Mouse (Mus musculus) lung, postnatal 36 days (tissue): ENCODE results near the gene Zbtb8a.
"Not testable (repeated sequence)": the region's sequence is repeated elsewhere in the genome, so short reads cannot be mapped to it uniquely, and the experiment has no call there.

Experiments
- DNase-seq: peaks from one replicate; pipeline ENCODE4 v3.0.0; 2022; ENCODE audit warnings: mixed read lengths

Gene Zbtb8a

GRCm38 (mm10) chr4:129377601-129378390 lies at the start of gene Zbtb8a:
Gene Zbtb8a (minus strand): TSS chr4:129378116.
- peak; percentile 58 for DNase-seq

- DNase-seq = no peak
These were observed 40.4 kb upstream of the Zbtb8a start for GRCm38 (mm10) chr4:129418321-129418720.

DNA sequence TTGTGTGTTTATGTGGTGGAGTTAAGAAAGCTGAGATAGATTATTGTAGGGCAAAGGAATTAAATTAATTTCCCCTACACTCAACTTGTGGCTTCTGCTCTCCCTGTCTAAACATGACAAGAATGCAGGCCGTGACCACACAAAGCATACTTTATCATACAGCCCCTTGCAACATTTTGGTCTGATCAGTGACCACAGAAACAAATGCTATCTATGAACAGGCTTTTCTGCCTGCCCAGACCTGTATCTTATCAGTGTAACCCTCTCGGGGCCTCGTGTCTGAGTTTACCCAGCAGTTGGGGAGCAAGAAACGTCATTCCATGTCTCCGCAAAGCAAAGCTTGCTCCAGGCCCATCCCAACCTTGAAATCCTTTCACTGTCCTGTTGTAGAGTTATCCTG lies 38.6 kb upstream of the Zbtb8a start:
- DNase-seq = no peak

DNA sequence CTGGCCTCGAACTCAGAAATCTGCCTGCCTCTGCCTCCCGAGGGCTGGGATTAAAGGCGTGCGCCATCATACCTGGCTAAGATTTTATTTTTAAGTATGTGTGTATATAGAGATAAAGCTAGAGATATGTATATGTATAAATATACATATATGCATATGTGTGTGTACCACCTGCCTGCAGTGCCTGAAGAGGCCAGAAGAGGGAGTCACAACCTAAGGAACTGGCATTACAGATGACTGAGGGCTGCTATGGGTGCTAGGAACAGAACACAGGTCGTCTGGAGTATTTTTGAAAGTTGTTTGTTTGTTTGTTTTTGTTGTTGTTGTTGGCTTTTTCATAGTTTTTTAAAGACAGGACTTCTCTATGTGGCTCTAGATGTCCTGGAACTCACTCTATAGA lies 38.0 kb upstream of the Zbtb8a start:
- DNase-seq = no peak

GRCm38 (mm10) chr4:129410991-129411390 lies 33.1 kb upstream of the Zbtb8a start:
- no peak for DNase-seq

DNA sequence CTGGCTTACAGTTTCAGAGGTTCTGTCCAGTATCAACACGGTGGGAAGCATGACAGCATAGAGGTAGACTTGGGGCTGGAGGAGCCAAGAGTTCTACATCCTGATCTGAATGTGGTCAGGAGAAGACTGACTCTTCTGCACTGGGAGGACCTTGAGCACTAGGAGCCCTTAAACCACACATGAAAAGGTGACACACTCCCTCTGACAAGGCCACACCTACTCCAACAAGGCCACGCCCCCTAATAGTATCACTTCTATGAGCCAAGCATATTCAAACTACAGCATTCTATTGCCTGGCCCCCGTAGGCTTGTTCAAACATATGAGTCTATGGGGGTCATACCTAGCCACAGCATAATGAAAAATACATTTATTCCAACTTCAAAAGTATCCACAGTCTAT lies 32.6 kb upstream of the Zbtb8a start:
- DNase-seq = not testable (repeated sequence)

- peak; percentile 83 for DNase-seq
These were observed 28.5 kb upstream of the Zbtb8a start for GRCm38 (mm10) chr4:129406447-129406846.

DNA sequence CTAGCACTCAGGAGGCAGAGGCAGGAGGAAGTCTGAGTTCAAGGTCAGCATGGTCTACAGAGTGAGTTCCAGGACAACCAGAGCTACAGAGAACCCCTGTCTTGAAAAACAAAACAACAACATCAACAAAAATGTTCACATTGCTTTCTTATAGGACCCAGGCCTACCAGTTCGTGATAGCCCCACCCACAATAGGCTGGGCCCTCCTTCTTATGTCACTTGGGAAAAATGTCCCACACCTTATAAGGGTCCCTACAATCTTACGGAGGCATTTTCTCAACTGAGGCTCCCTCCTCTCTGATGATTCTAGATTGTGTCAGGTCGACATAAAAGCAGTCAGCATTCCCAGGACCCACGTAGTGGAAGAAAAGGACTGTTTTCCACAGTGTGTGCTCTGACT lies 21.9 kb upstream of the Zbtb8a start:
- DNase-seq = no peak

DNA sequence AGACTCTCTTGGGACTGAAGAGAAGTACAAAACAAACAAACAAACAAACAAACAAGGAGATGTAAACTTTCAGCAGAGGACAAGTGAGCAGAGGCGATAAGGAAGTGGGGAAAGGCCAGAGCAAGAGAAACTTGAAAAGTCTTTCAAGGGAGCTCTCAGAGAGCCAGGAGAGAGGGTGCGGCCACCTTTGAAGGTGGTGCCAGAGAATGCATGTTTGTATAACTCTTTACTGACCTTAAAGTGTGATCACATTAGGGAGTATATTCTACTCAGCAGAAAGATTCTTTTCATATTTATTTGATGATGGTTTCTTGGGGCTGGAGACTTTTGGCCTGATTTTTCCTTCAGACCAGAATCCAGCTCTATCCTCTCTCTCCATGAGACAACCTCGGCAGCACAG lies 19.0 kb upstream of the Zbtb8a start:
- DNase-seq = peak; percentile 86

DNA sequence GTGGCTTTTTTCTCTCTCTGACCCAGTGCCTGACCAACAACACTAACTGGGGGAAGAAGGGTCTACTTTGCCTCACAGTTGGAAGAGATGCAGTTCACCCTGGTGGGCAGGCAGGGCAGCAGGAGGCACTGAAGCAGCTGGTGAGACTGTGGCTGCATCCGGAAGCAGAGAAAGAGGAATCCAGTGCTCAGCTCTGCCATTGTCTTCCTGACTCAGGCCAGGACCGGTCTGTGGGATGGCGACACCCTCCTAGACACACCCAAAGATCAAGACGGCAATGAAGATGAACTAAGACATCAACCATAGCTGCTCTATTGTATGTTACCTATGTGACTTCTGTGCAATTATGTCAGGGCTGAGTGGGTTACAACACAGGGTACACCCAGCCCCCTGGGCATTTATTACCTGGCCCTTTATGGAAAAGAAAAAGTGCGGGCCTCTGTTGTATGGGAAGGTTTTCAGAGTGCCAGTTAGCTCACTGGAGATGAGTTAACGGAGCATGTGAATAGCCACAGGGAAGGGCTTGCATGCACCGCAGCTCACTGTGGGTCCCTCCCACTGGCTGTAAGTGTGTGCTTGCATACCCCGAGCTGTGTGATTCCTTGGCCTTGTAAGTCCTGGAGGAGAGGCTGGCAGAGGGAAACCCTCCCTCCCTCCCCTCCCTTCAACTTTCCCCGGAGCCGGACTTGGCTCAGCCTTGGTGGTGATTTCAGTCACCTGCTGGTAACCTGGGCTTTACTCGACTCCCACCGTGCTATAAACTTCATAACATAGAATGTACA lies 16.4 kb upstream of the Zbtb8a start:
- no peak for DNase-seq

GRCm38 (mm10) chr4:129390936-129391557 lies 13.1 kb upstream of the Zbtb8a start:
- no peak for DNase-seq

- no peak for DNase-seq
These were observed 12.4 kb upstream of the Zbtb8a start for GRCm38 (mm10) chr4:129390216-129390743.

GRCm38 (mm10) chr4:129388404-129388803 lies 10.5 kb upstream of the Zbtb8a start:
- no peak for DNase-seq

DNA sequence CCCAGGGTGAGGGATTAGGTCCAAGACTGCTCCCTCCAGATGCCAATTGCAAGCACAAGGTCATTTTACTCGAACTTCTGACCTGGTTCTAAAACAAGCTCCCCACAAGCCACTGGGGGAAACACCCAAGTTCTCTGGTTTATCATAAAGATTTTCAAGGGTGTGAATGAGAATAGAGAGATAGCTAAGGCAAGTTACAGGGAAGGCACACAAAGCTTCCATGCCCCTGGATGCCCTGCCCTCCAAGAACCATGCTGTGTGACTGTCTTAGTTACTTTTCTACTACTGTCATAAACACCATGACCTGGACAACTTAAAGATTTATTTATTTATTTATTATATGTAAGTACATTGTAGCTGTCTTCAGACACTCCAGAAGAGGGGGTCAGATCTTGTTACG lies 9.1 kb upstream of the Zbtb8a start:
- DNase-seq = no peak

DNA sequence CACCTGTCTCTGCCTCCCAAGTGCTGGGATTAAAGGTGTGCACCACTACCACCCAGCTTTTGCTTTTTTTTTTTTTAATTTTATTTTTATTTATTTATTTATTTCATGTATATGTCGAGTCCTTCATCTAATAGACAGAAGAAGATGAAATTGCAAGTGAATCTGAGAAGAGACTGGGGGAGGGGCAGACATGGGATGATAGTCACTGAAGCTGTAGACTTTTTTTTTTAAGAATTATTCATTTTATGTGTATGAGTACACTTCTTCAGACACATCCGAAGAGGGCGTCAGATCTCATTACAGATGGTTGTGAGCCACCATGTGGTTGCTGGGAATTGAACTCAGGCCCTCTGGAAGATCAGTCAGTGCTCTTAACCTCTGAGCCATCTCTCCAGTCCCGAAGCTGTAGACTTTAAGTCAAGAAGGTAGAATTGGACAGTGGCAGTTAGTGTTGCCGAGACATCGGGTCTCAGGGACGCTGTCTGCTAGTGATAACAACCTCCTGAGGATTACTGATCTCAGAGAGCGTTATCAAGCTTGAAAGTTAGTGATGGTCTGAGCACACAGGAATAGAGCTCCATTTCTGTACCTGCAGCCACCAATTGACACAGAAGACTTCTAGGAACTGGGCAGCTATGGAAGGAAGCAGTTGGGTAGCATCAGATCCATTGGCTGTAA lies 8.5 kb upstream of the Zbtb8a start:
- no peak for DNase-seq

- DNase-seq = peak; percentile 44
These were observed 7.8 kb upstream of the Zbtb8a start for GRCm38 (mm10) chr4:129385685-129386084.

DNA sequence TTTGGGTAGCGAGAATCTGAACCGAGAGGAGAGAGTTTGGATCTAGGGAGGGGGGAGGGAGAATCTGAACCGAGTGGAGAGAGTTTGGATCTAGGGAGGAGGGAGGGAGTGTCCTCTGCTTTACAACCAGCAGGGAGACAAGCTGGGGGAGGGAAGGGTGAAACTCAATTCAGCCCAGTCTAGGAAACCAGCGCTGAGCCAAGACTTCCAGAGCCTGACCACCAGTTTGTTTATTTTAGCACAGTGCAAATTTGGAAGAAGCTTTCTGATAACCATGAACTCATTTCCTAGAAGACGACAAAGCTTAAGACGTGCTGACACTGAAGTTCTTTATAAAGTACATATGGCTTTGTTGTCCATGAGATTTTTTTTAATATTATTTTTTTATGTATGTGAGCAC lies 6.5 kb upstream of the Zbtb8a start:
- peak; percentile 86 for DNase-seq

DNA sequence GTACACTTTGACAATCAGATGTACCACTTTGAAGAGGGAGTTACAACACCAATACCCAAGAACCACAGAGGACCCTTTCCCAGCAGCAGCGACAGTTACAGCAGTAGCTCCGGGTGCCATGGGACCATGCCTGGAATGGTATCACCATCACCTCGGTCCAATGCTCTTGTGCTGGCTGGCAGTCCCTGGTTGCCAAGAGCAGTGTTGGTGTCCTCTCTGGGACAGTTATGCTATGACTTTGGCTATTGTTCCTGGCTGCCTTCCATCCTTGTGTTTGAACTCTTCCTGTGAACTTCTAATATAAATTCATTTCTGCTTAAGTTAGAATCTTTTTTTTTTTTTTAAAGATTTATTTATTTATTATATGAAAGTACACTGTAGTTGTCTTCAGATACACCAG lies 5.7 kb upstream of the Zbtb8a start:
- peak; percentile 62 for DNase-seq

DNA sequence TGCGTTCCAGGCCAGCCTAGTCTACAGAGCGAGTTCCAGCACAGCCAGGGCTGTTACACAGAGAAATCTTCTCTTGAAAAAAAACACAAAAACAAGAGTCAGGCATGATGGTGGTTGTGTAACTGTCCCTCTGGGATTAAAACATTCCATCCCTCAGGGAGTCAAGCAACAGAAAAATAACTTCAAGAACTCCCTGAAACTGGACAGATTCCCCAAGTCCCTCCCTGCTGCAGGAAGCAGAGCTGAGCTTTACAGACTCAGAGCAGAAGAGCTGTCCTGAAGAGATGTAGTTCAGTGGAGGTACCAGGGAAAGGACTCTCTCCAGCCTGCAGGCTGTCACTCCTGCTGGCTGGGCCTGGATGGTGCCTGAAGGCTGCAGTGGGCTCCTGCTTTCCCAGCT lies 4.6 kb upstream of the Zbtb8a start:
- no peak for DNase-seq

DNA sequence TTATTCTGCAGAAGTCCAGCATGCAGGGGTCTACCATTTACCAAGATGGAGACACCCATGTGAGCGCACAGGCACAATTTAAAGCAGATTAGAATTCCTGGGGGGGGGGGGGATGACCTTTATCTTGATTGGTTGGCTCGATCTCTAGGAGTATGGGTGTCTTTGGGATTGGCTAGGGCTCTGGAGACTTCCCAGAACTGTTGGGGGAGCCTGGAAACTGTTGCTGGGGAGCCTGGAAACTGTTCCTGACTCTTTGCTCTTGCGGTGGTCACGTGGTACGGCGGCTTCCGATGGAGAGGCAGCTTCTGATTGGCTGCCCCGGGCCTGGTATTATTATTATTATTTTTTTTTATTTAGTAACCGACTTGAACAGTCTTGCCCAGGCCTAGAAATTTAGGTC lies 4.1 kb upstream of the Zbtb8a start:
- DNase-seq = no peak

DNA sequence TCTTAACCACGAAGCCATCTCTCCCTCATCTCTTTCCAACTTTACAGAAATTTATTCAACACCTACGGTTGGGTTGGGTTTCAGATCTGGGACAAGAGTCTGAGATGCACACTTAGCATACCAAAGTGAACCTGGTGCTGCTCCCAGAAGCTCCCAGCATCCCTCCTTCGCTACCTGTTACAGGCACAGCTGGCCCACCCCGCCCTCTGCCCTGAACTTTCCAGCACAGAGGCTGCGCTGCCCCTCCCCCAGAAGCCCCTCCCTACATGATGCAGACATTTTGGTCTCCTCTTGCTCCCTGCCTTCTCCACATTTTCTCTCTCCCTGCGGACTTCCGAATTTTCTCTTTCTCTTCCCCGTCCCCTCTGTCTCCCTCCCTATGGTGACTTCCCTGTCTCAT lies 3.2 kb upstream of the Zbtb8a start:
- DNase-seq = no peak

DNA sequence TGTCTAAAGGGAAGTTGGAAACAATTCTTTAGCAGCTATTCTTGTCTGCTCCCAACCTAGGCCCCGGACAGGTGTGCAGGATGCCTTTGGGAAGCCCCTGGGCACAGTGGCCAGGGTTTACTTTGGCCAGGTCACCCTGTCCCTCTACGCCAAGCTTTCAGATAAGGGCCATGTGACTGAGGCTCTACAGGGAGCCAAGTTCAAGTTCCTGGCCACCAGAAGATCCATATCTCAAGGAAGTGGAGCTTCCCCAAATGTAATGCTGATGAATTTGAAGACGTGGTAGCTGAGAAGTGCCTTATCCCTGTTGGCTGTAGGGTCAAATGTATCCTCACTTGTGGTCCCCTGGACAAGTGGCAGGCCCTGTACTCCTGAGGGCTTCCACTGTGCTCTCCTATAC lies 1.9 kb upstream of the Zbtb8a start:
- no peak for DNase-seq

- DNase-seq = peak; percentile 50
These were observed 863 bp downstream of the Zbtb8a start for GRCm38 (mm10) chr4:129376961-129377545.
